22 mouse cellular contexts compared by ENCODE assay signal in genomic region chr1:170084151-170084796, GRCm38 (mm10). TPM values are rescaled to one million over a fixed set of nuclear protein-coding genes. Genes with fewer than 3 reads are reported as not detected.
A peak's percentile ranks its signal among the peaks of the same experiment; 100 is the strongest.
DNase-seq lines count a peak whose midpoint lies in the region; ATAC-seq lines count a peak whose summit lies in the region.
"Had no signal": no experiment of that assay in that cellular context is flagged by ENCODE, and none has a peak within 500 bp of the region (broad histone marks: within the 10 kb centered on the region; RNA-seq: fewer than 3 reads in every experiment).

No protein-coding gene starts in this region.

- DNase-seq in layer of hippocampus, adult 11-12 months (ENCODE audit: low spot score) = peak; percentile 12
- no peak for DNase-seq in layer of hippocampus, adult 9-10 months (ENCODE audit: low spot score)
- DNase-seq in 416B (ENCODE audit: low read depth) (peak; percentile 14), adipocyte (ENCODE audit: low spot score) (no peak)
- peak; percentile 6 to 11 for DNase-seq in left cerebral cortex, postnatal 14 days (ENCODE audit: low spot score in 2 of 2)
- no peak for DNase-seq in thymus, adult 18-20 months
- no peak for DNase-seq in urinary bladder, adult 18-20 months (ENCODE audit: low spot score in 2 of 2)
- DNase-seq: adrenal gland, postnatal 10 days; B cell, adult 2 months; cerebellum, adult 11 months; cerebellum, postnatal 10 days; gastrocnemius, postnatal 10 days; heart, adult 11 months; heart, postnatal 36 days; kidney, adult 11 months; lung, adult 2 months; lung, postnatal 36 days; thymus, postnatal 4 days had no signal

- ATAC-seq in activated CD4-positive, CD25-positive, alpha-beta regulatory T cell, adult 4 months = peak; percentile 66
- ATAC-seq: forebrain, embryonic 16.5 days; hindbrain, embryonic 16.5 days; midbrain, embryonic 16.5 days had no signal

- intact Hi-C loops in left cerebral cortex, postnatal 14 days (cut with DNase I) = no loop called here

RNA-seq across cellular contexts. Expression of gene Ddr2, which starts 26.3 kb away (rescaled TPM):
- under 1 TPM in 1 of 2 experiments, not detected in 1; 0.08 TPM for polyA plus RNA-seq in activated CD4-positive, CD25-positive, alpha-beta regulatory T cell, adult 4 months (2017; shearing (Covaris generic))
- 1 to 10 TPM; 7.6 to 9.9 TPM for total RNA-seq in left cerebral cortex, postnatal 14 days (2021)

Comparison
In these comparisons a context has a peak if more than half of its experiments do, and no peak if none do; other contexts are left out.
1. DNase-seq: peak in layer of hippocampus, adult 11-12 months (single experiment), 416B (single experiment) and left cerebral cortex, postnatal 14 days (2 of 2); none in layer of hippocampus, adult 9-10 months (single experiment), thymus, adult 18-20 months (0 of 2), urinary bladder, adult 18-20 months (0 of 2) and adipocyte (single experiment).